Mouse (Mus musculus): Measurements from ENCODE around the gene Itpr1.

- TF ChIP-seq CTCF (IDR thresholded peaks at IDR 0.05; ENCODE audit: low read depth, low read length) (no peak), GATA1 (IDR thresholded peaks at IDR 0.05; ENCODE audit: borderline replicate concordance, low read length) (no peak), TAL1 (conservative IDR thresholded peaks at IDR 0.05; ENCODE audit: low read depth, low read length) (no peak)
These were observed 37.5 kb downstream of the Itpr1 start for GRCm38 (mm10) chr6:108250416-108250815.
